Mouse (Mus musculus): ENCODE measurements around the gene Twist2.

The Twist2 gene

DNA sequence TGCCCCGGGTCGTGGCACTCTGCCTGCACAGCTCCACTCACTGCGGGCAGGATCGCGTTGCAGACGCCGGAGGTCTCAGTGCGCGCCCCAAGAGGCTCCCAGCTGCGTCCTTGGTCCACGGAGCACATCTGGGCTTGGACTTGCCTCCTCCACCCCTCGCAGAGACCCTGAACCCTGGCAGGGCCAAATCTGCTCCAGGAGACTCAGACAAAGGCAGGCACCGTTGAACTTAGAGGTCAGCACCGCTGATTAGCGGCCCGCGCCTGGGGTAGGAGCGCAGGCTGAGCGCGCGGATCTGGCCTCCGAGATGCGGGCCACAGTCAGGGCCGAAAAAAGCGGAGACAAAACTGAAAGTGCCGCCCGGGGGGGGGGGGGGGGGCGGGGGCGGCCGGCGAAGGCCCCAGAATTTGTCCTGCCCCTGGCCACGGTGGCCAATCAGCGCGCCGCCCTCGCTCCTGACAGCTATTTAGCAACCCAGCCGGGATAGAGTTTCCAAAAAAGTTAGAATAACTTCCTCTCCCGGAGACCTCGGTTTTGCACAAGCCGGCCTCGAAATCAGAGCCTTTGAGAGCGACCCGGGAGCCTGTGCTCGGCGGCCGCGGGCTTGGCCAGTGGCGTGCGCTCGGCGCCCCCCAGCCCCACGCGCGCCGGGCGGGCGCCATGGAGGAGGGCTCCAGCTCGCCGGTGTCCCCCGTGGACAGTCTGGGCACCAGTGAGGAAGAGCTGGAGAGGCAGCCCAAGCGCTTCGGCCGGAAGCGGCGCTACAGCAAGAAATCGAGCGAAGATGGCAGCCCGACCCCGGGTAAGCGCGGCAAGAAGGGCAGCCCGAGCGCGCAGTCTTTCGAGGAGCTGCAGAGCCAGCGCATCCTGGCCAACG lies at the start of gene Twist2:
Gene Twist2, plus strand, starts transcription at position 495 of the 877 bp plus-strand sequence.
- peak; percentile 58 for DNase-seq (ENCODE audit: low read depth, low spot score)

GRCm38 (mm10) chr1:91752931-91753330 lies 48.3 kb upstream of the Twist2 start:
- no peak for DNase-seq (ENCODE audit: low read depth, low spot score)

GRCm38 (mm10) chr1:91755102-91755501 lies 46.2 kb upstream of the Twist2 start:
- DNase-seq (ENCODE audit: low read depth, low spot score): peak; percentile 39

DNA sequence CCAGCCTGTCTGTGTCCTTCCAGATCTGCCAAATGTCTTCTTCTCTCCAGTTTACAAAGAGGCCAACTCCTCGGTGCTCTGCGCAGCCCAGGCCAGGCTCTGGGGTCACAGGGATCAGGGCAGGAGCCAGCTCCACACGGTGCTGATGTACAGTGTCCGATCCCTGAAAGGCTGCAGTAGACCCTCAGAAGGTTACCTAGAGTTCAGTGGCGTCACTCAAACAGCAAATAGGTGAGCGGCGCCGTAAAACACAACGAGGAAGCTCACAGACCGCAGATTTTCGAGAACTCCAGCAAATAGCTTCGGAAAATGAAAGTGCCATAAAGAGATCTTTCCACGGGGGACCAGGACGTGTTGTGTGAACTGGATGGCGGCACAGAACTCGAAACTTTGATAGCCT lies 44.0 kb upstream of the Twist2 start:
- no peak for DNase-seq (ENCODE audit: low read depth, low spot score)

GRCm38 (mm10) chr1:91758143-91758542 lies 43.1 kb upstream of the Twist2 start:
- no peak for DNase-seq (ENCODE audit: low read depth, low spot score)

- no peak for DNase-seq (ENCODE audit: low read depth, low spot score)
Measured at GRCm38 (mm10) chr1:91758600-91759515, 42.4 kb upstream of the Twist2 start.

DNA sequence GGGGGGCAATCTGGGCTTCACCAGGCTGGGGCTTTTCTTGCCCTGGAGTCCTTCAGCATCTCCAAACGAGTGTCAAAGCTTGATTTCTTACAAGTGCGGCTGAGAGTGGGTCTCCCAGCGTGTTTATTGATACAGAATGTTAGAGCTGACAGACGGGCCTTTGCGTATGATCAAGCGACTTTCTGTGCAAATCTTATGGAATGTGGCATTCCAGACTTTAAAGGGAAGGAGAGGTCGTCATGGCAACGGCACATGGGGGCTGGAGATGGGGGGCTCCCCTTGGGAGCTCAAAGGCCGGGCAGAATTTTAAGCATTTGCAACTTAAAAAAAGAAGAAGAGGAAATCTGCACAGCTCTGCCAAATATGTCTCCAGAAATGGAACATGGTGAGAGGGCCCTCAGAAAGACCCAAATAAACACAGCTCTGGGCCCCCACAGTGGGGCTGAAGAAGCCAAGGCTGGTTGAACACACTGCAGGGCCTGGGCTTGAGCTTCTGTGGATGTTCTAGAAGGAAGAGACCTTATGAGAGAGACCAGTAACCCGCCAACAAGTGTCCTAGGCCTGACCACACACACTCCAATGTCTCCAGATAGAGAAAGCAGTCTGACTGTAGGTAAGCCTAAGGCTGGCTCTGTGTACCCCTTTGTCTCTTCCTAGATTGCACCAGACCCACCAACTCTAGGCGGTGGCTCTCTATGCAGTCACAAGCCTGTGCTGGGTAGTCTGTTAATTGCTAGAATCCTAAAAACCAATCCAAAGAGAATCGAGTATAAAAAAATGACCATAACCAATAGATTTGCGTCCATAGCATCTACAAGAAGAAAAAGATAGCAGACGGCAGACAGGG lies 40.9 kb upstream of the Twist2 start:
- no peak for DNase-seq (ENCODE audit: low read depth, low spot score)

- DNase-seq (ENCODE audit: low read depth, low spot score): no peak
Measured at GRCm38 (mm10) chr1:91762528-91763091, 38.7 kb upstream of the Twist2 start.

GRCm38 (mm10) chr1:91770221-91770624 lies 31.0 kb upstream of the Twist2 start:
- DNase-seq (ENCODE audit: low read depth, low spot score): no peak

DNA sequence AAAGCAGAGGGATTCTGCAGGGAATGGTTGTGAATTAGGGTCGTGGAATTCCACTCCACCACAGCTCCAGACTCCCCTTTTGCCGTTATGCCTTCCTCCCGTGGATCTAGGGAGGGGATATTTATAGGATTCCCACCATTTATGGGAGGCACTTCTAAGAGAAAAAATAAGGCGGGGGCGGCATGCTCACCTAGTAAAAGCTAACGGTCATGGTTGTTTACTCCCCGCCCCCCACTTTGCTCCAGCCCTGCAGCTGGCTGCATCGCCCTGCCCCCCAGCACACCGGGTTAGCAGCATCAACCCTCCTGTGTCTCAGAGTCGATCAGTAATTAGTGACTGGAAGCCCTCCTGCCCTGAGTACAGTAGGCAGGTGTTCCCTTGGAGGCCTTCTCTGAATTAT lies 30.6 kb upstream of the Twist2 start:
- DNase-seq (ENCODE audit: low read depth, low spot score): no peak

- DNase-seq (ENCODE audit: low read depth, low spot score): no peak
Measured at GRCm38 (mm10) chr1:91776928-91777327, 24.3 kb upstream of the Twist2 start.

DNA sequence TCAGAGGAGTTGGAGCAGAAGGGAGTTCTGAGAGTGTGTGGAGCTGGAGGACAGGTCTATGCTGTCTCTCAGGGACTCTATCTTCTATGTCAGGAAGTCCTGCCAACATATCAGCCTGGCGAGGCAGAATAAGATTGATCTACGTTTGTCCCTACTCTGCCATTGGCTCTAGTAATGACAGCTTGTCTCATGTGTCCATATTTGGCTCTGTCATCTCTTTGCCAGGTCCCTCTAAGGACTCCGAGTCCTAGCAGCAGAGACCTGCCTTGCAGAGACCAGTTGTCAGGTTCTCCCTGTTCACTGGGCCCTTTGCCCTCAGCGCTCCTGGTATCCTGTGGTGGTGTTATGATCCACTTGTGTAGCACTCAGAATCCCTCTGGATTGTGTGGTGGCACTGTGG lies 21.4 kb upstream of the Twist2 start:
- DNase-seq (ENCODE audit: low read depth, low spot score): peak; percentile 20

DNA sequence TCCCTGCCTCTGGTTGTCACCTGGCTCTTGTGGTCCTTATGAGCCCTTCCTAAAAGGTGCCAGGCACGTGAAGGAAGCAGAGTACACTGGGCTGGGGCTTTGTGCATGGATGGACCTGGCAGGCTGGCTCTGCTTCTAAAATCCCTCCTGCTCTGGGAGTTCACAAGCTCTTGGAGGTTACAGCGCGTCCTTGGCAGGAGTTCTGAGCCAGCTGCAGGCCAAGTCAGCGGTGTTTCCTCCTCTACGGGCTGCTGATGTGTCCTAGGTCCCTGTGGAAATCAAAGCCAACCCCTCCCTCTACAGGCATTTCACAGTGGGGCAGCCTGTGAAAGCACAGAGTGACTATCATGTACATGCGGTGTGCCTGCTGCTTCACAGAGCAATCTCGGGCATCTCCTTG lies 20.1 kb upstream of the Twist2 start:
- DNase-seq (ENCODE audit: low read depth, low spot score): peak; percentile 74

DNA sequence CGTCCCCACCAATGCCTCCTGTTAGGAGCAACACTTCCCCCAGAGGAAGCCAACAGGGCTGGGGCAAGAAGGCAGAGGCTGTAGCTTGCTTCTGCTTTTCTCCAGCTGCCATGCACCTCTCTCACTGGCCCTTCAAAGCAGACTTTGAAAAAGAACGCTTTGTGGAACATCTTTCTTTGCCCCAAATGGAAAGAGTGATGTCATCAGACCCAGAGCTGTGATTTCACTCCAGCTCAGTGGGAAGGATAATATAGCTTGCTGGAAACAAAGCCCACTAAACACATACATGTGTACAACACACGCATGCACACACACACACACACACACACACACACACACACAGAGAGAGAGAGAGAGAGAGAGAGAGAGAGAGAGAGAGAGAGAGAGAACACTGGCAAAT lies 17.1 kb upstream of the Twist2 start:
- DNase-seq (ENCODE audit: low read depth, low spot score): no peak

- DNase-seq (ENCODE audit: low read depth, low spot score): no peak
Measured at GRCm38 (mm10) chr1:91799323-91799722, 1.9 kb upstream of the Twist2 start.

- no peak for DNase-seq (ENCODE audit: low read depth, low spot score)
Measured at GRCm38 (mm10) chr1:91800348-91800747, 913 bp upstream of the Twist2 start.

DNA sequence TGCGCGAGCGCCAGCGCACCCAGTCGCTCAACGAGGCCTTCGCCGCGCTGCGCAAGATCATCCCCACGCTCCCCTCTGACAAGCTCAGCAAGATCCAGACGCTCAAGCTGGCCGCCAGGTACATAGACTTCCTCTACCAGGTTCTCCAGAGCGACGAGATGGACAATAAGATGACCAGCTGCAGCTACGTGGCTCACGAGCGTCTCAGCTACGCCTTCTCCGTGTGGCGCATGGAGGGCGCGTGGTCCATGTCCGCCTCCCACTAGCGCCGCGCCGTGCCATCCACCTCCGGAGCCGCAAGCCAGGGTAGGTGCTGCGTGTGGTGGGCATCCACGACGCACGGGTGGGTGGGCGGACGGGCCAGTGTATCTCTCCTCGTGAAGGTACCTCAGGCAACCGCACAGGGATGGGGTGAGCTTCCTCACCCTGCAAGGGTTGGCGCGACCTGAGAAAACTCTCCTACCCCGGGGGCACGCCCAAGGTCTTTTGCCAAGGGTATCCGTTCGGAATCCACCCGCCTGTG lies 644 bp downstream of the Twist2 start:
- no peak for DNase-seq (ENCODE audit: low read depth, low spot score)

DNA sequence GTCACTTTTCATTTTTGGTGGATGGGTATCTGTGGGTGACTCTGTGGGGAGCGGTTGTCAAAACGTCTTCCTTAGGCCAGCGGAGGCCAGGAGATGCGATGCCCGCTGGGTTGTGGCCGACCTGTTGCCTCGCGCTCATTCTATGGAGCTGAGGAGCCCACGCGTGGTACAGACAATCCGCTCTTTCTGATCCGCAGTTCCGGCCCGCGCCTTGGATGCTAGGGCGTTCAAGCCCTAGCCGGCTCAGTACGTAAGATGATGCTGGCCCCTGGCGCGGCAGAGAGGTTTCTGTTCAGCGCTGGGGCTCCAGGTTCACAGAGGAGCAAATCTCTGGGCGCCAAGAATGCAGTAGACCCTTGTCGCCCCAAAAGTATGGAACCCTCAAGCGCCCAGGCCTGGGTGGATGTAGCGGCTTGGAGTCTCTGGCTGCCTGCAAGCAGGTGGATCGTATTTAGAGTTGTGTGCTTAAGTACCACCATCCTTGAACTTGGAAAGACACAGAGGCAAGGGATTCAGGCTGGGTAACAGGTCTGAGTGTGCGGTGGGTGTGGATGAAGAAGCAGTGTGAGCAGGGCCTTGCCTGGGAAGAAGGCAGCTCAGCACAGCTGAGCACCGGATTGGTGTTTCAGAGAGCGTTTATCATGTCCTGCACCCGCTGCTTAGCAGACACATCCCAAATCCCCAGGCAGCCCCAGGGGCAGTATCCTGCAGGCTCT lies 1.3 kb downstream of the Twist2 start:
- DNase-seq (ENCODE audit: low read depth, low spot score): no peak

- DNase-seq (ENCODE audit: low read depth, low spot score): no peak
Measured at GRCm38 (mm10) chr1:91803416-91803815, 2.2 kb downstream of the Twist2 start.

DNA sequence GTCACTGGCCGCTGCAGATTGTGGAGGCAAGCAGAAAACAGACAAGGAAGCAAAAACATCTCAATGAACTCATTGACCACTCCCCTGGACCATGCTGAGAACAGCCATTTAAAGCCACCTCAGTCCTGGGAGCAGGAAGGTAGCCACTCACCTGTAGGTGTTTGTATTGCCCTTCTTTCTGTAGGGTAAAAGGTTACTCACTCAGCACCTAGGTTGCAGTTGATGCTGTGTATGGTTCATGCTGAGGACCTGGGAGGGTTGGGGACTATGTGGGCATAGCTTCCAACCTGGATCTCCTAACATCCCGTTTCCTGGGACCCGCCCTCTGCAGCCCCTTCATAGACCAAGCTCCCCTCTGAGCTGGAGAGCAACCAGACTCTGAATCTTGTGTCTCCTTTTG lies 14.8 kb downstream of the Twist2 start:
- no peak for DNase-seq (ENCODE audit: low read depth, low spot score)

Measured in skeletal muscle tissue, adult 2 months (tissue).